Mouse (Mus musculus): ENCODE data around the gene Mad2l1bp.
A peak's percentile ranks its signal among the peaks of the same experiment; 100 is the strongest.

Mad2l1bp gene

GRCm38 (mm10) chr17:46152847-46153782, at the start of gene Mad2l1bp:
TSS of gene Mad2l1bp (minus strand) at chr17:46153553.
- peak; percentile 76 for DNase-seq (ENCODE audit: low spot score)

GRCm38 (mm10) chr17:46203078-46203477, 49.7 kb upstream of the Mad2l1bp start:
- no peak for DNase-seq (ENCODE audit: low spot score)

GRCm38 (mm10) chr17:46202421-46203071, 49.2 kb upstream of the Mad2l1bp start, which contains the start of the genes Polh and Xpo5:
TSS of gene Polh (minus strand) at chr17:46202645.
TSS of gene Xpo5 (plus strand) at chr17:46202782.
- DNase-seq (ENCODE audit: low spot score) = peak; percentile 86

- DNase-seq (ENCODE audit: low spot score) = no peak
These were observed 47.8 kb upstream of the Mad2l1bp start for GRCm38 (mm10) chr17:46201151-46201550.

GRCm38 (mm10) chr17:46188829-46189228, 35.5 kb upstream of the Mad2l1bp start:
- no peak for DNase-seq (ENCODE audit: low spot score)

GRCm38 (mm10) chr17:46182273-46182672, 28.9 kb upstream of the Mad2l1bp start:
- DNase-seq (ENCODE audit: low spot score) = no peak

- no peak for DNase-seq (ENCODE audit: low spot score)
These were observed 17.2 kb upstream of the Mad2l1bp start for GRCm38 (mm10) chr17:46170538-46170937.

- DNase-seq (ENCODE audit: low spot score) = no peak
These were observed 15.4 kb upstream of the Mad2l1bp start for GRCm38 (mm10) chr17:46168768-46169167.

GRCm38 (mm10) chr17:46168318-46168717, 15.0 kb upstream of the Mad2l1bp start:
- no peak for DNase-seq (ENCODE audit: low spot score)

GRCm38 (mm10) chr17:46167014-46167413, 13.7 kb upstream of the Mad2l1bp start:
- DNase-seq (ENCODE audit: low spot score) = no peak

GRCm38 (mm10) chr17:46166270-46166669, 12.9 kb upstream of the Mad2l1bp start:
- DNase-seq (ENCODE audit: low spot score) = no peak

GRCm38 (mm10) chr17:46165460-46165859, 12.1 kb upstream of the Mad2l1bp start:
- DNase-seq (ENCODE audit: low spot score) = no peak

GRCm38 (mm10) chr17:46164791-46165190, 11.4 kb upstream of the Mad2l1bp start:
- DNase-seq (ENCODE audit: low spot score) = no peak

GRCm38 (mm10) chr17:46164301-46164700, 10.9 kb upstream of the Mad2l1bp start:
- DNase-seq (ENCODE audit: low spot score) = no peak

GRCm38 (mm10) chr17:46162951-46163421, 9.6 kb upstream of the Mad2l1bp start:
- DNase-seq (ENCODE audit: low spot score) = no peak

- DNase-seq (ENCODE audit: low spot score) = no peak
These were observed 9.2 kb upstream of the Mad2l1bp start for GRCm38 (mm10) chr17:46162551-46162950.

GRCm38 (mm10) chr17:46161710-46162109, 8.4 kb upstream of the Mad2l1bp start:
- no peak for DNase-seq (ENCODE audit: low spot score)

GRCm38 (mm10) chr17:46161179-46161578, 7.8 kb upstream of the Mad2l1bp start:
- DNase-seq (ENCODE audit: low spot score) = no peak

- DNase-seq (ENCODE audit: low spot score) = peak; percentile 84
These were observed 7.3 kb upstream of the Mad2l1bp start, which contains the start of gene Gtpbp2 for GRCm38 (mm10) chr17:46160686-46161085. TSS of gene Gtpbp2 (plus strand) at chr17:46161032.

GRCm38 (mm10) chr17:46160090-46160662, 6.8 kb upstream of the Mad2l1bp start:
- DNase-seq (ENCODE audit: low spot score) = peak; percentile 88

- DNase-seq (ENCODE audit: low spot score) = no peak
These were observed 5.9 kb upstream of the Mad2l1bp start for GRCm38 (mm10) chr17:46159236-46159635.

GRCm38 (mm10) chr17:46157131-46157530, 3.8 kb upstream of the Mad2l1bp start:
- no peak for DNase-seq (ENCODE audit: low spot score)

All from ovary, postnatal 14 days (tissue).